Mouse (Mus musculus): ENCODE data around the gene Thrb. TPM values are rescaled to one million over a fixed set of nuclear protein-coding genes. Genes with fewer than 3 reads are reported as not detected.

Gene Thrb
- polyA plus RNA-seq, 1 experiment: 11.2 TPM

DNA sequence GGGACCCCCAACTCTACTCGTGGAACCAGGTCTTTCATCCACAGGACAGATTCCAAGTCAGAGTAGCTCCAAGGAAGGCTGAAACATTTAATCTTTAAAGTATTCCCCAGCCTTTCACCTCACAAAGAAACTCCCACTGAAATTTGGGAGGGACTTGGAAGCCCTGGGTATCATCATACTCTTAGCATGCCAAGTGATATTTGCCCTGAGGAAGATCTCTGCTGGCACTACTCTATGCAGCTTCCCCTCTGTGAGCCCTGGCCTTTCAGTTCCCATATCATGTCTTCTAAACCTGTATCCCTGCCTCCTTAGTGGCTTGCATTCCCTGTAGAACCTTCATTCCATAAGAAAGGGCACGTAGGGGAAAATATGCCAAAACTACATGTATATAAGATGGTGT, 68.8 kb downstream of the Thrb start:
- no peak overlapping the region for H3K27ac ChIP-seq (ENCODE audit: insufficient read depth, low read depth, low read length)
- 83% methylated on average over 2 of the region's 2 CpGs for WGBS
- H3K4me1 ChIP-seq (ENCODE audit: control insufficient read depth, insufficient read depth, low read length): no peaks in the 10 kb centered on the region; the same call in 1 of the 2 replicates
- DNase-seq: peak; percentile 51
- no peaks in the 10 kb centered on the region for H3K36me3 ChIP-seq (ENCODE audit: control insufficient read depth, insufficient read depth, low read length)
- H3K4me3 ChIP-seq (ENCODE audit: insufficient read depth, low read depth, low read length): no peak overlapping the region
- no peaks in the 10 kb centered on the region for H3K27me3 ChIP-seq (replicated peaks; ENCODE audit: control insufficient read depth, insufficient read depth, low read length)
- no peak for TF ChIP-seq CTCF (conservative IDR thresholded peaks at IDR 0.05; ENCODE audit: insufficient read depth, insufficient read length, low read depth, low read length)
- no peak for TF ChIP-seq POLR2A (IDR thresholded peaks at IDR 0.05; ENCODE audit: low read depth, low read length)

DNA sequence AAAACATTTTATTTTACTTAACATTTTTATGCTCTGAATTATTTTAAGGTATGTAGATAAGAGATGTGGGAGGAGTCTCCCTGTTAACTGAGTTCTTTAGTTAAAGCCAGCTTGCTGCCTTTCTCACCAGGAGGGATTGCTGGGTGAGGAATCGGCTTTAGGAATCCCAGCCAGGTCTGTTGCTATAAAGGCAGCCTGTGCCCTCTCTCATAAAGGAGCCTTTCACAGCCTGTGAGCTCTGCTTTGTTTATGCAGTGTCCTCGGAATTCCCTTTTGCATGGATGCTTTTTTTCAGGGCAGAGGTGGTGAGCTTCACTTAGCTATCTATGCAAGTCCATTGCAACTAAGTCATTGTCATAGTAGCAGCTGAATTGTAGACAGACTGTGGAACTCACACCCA, 71.0 kb downstream of the Thrb start:
- H3K4me1 ChIP-seq (ENCODE audit: control insufficient read depth, insufficient read depth, low read length): no peaks in the 10 kb centered on the region; the same call in 1 of the 2 replicates
- WGBS: 42% methylated on average over 2 of the region's 2 CpGs

DNA sequence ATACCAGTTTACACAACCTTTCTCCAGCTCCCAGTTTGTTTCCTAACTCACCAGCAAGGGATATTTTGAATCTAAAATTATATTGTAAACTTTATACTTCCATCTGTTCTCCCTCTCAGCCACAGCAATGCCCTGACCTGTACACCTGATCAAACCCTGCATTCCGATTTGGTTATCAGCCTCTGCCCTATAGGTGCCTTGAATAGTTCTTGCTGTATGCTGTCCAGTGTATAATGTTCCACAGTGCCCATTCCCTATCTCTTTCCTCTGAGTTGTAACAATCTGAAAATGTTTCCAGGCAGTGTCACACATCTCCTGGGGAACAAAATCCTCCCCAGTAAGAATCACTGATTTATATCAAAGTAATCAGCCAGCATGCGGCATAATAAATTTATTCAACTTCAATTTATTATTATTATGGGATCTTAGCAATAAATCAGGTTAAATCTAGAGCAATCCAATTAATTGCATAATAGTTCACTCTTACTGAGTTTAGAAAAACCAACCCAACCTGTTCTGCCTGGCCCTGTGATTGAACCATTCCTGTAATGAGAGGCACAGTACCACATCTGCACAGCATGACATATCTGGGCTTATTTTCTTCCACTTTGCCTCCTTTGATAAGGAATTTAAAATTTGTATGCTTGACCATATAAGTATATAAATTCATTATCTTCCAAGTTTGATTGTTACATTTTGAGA, 73.2 kb downstream of the Thrb start:
- H3K36me3 ChIP-seq (ENCODE audit: control insufficient read depth, insufficient read depth, low read length): no peaks in the 10 kb centered on the region
- H3K27ac ChIP-seq (ENCODE audit: insufficient read depth, low read depth, low read length): no peak overlapping the region
- no peak for DNase-seq
- no peaks in the 10 kb centered on the region for H3K27me3 ChIP-seq (replicated peaks; ENCODE audit: control insufficient read depth, insufficient read depth, low read length)
- H3K4me3 ChIP-seq (ENCODE audit: insufficient read depth, low read depth, low read length): no peak overlapping the region
- WGBS: 73% methylated on average over 2 of the region's 2 CpGs
- peaks cover 3% of the 10 kb centered on the region; the same call in 1 of the 2 replicates for H3K4me1 ChIP-seq (ENCODE audit: control insufficient read depth, insufficient read depth, low read length)
- TF ChIP-seq POLR2A (IDR thresholded peaks at IDR 0.05; ENCODE audit: low read depth, low read length): no peak
- no peak for TF ChIP-seq CTCF (conservative IDR thresholded peaks at IDR 0.05; ENCODE audit: insufficient read depth, insufficient read length, low read depth, low read length)

More for the DNA sequence above, 71.0 kb downstream of the Thrb start:
- no peaks in the 10 kb centered on the region for H3K36me3 ChIP-seq (ENCODE audit: control insufficient read depth, insufficient read depth, low read length)
- no peak overlapping the region for H3K27ac ChIP-seq (ENCODE audit: insufficient read depth, low read depth, low read length)
- no peak for TF ChIP-seq CTCF (conservative IDR thresholded peaks at IDR 0.05; ENCODE audit: insufficient read depth, insufficient read length, low read depth, low read length)
- no peak for TF ChIP-seq POLR2A (IDR thresholded peaks at IDR 0.05; ENCODE audit: low read depth, low read length)
- DNase-seq: no peak
- H3K27me3 ChIP-seq (replicated peaks; ENCODE audit: control insufficient read depth, insufficient read depth, low read length): no peaks in the 10 kb centered on the region
- H3K4me3 ChIP-seq (ENCODE audit: insufficient read depth, low read depth, low read length): no peak overlapping the region

DNA sequence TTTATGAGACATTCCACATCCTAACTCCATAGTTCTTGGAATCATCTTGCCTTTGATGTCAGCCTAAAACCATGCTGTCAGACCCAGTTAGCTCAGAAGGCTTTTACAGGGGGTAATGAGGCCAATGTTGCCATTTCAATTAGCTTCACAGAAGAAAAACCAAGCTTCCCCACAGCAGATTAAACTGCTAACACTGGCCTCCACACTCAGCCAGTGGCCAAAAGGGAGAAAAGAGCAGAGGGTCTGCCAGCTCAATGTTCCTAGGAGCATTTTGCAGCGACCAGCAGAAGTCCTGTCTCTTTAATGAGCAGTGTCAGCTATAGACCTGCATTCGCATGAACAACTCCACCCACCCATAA, 73.7 kb downstream of the Thrb start:
- no peak for DNase-seq
- 59% methylated on average over 2 of the region's 2 CpGs for WGBS
- Histone ChIP-seq H3K27me3 (replicated peaks; ENCODE audit: control insufficient read depth, insufficient read depth, low read length) (no peaks in the 10 kb centered on the region), H3K4me3 (ENCODE audit: insufficient read depth, low read depth, low read length) (no peak overlapping the region), H3K4me1 (ENCODE audit: control insufficient read depth, insufficient read depth, low read length) (peaks cover 3% of the 10 kb centered on the region; the same call in 1 of the 2 replicates), H3K36me3 (ENCODE audit: control insufficient read depth, insufficient read depth, low read length) (no peaks in the 10 kb centered on the region), H3K27ac (ENCODE audit: insufficient read depth, low read depth, low read length) (no peak overlapping the region)
- TF ChIP-seq CTCF (conservative IDR thresholded peaks at IDR 0.05; ENCODE audit: insufficient read depth, insufficient read length, low read depth, low read length) (no peak), POLR2A (IDR thresholded peaks at IDR 0.05; ENCODE audit: low read depth, low read length) (no peak)

DNA sequence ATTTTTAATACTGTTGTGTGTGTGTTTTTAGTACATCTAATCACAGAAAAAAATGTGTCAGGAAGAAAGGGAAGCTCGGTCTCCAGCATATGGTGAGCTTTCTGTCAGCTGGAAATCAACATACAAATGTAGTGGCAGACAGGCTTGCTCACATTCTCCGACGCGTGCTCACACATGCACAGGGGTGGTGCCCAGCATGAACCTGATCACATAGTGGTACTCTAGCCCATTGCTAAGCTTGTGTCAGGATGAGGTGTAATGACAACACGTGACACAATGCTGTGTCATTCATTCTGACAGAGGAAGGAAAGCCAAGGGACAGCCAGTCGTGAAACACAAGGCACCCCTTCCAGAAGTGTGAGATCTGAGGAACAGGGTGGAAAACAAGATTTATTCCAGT, 75.4 kb downstream of the Thrb start:
- H3K27me3 ChIP-seq (replicated peaks; ENCODE audit: control insufficient read depth, insufficient read depth, low read length): no peaks in the 10 kb centered on the region
- no peak overlapping the region for H3K4me3 ChIP-seq (ENCODE audit: insufficient read depth, low read depth, low read length)
- no peaks in the 10 kb centered on the region for H3K36me3 ChIP-seq (ENCODE audit: control insufficient read depth, insufficient read depth, low read length)
- WGBS: 87% methylated on average over 6 of the region's 6 CpGs
- peaks cover 3% of the 10 kb centered on the region; the same call in 1 of the 2 replicates for H3K4me1 ChIP-seq (ENCODE audit: control insufficient read depth, insufficient read depth, low read length)
- DNase-seq: no peak
- no peak overlapping the region for H3K27ac ChIP-seq (ENCODE audit: insufficient read depth, low read depth, low read length)
- TF ChIP-seq CTCF (conservative IDR thresholded peaks at IDR 0.05; ENCODE audit: insufficient read depth, insufficient read length, low read depth, low read length) (no peak), POLR2A (IDR thresholded peaks at IDR 0.05; ENCODE audit: low read depth, low read length) (no peak)

DNA sequence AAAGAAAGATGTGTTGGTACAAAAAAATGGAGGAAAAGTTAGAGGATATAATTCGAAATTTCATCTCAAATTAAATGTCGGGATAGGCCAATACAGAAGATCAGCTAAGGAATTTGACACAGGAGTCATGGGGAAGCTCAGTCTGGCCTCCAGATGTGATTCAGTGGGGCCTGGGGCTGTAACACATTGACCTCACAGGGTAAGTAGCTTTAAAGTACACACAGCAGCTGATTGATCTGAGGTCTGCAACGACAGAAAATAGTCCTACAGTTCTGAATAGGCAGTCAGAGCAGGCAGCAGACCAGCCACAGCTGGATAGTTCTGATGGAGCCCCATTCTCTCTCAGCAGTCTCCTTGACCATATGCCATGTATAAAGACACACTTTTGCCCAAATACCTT, 80.8 kb downstream of the Thrb start:
- H3K4me3 ChIP-seq (ENCODE audit: insufficient read depth, low read depth, low read length): no peak overlapping the region
- no peak for DNase-seq
- 49% methylated on average over 3 of the region's 3 CpGs for WGBS
- H3K4me1 ChIP-seq (ENCODE audit: control insufficient read depth, insufficient read depth, low read length): peaks cover 14% of the 10 kb centered on the region; the same call in 1 of the 2 replicates
- H3K27ac ChIP-seq (ENCODE audit: insufficient read depth, low read depth, low read length): no peak overlapping the region
- H3K36me3 ChIP-seq (ENCODE audit: control insufficient read depth, insufficient read depth, low read length): no peaks in the 10 kb centered on the region
- TF ChIP-seq CTCF (conservative IDR thresholded peaks at IDR 0.05; ENCODE audit: insufficient read depth, insufficient read length, low read depth, low read length): no peak
- H3K27me3 ChIP-seq (replicated peaks; ENCODE audit: control insufficient read depth, insufficient read depth, low read length): no peaks in the 10 kb centered on the region

DNA sequence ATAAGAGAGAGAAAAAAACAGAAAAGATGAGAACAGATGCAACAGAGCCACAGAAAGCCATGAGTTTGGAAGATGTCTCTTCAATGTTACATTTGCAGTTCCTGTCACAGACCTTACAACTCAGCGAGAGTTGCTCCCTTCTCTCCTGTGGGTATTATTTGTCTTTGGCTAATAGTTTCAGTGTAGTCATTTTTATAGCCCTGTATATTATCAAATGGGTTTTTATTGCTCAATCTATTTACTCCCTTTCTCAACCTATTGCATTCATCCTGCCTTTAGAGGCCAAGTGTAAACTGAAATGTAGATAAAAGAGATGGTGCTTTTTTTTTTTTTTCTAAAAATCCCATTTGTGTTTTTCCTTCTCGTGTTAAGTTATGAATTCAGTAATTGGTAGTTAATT, 82.2 kb downstream of the Thrb start:
- WGBS: 85% methylated on average over 2 of the region's 2 CpGs
- no peak overlapping the region for H3K27ac ChIP-seq (ENCODE audit: insufficient read depth, low read depth, low read length)
- no peak for DNase-seq

More for the DNA sequence above, 82.2 kb downstream of the Thrb start:
- Histone ChIP-seq H3K4me1 (ENCODE audit: control insufficient read depth, insufficient read depth, low read length) (peaks cover 13% of the 10 kb centered on the region; the same call in 1 of the 2 replicates), H3K4me3 (ENCODE audit: insufficient read depth, low read depth, low read length) (no peak overlapping the region), H3K27me3 (replicated peaks; ENCODE audit: control insufficient read depth, insufficient read depth, low read length) (no peaks in the 10 kb centered on the region), H3K36me3 (ENCODE audit: control insufficient read depth, insufficient read depth, low read length) (no peaks in the 10 kb centered on the region)
- TF ChIP-seq POLR2A (IDR thresholded peaks at IDR 0.05; ENCODE audit: low read depth, low read length) (no peak), CTCF (conservative IDR thresholded peaks at IDR 0.05; ENCODE audit: insufficient read depth, insufficient read length, low read depth, low read length) (no peak)
